Mouse (Mus musculus) urinary bladder, postnatal 10 days (tissue): Measurements from ENCODE around the gene Tmem9b.

Experiments
- DNase-seq: peaks from one replicate; pipeline ENCODE4 v3.0.0; 2022; ENCODE audit warnings: low spot score

Tmem9b gene

GRCm38 (mm10) chr7:109739822-109740370 is 12.8 kb downstream of the Tmem9b start:
- no peak for DNase-seq

GRCm38 (mm10) chr7:109734806-109735205 is 17.9 kb downstream of the Tmem9b start:
- DNase-seq: no peak

GRCm38 (mm10) chr7:109731626-109732025 is 21.0 kb downstream of the Tmem9b start, which contains the start of gene Ascl3:
Gene Ascl3 (minus strand): TSS chr7:109731726.
- no peak for DNase-seq

GRCm38 (mm10) chr7:109723697-109724096 is 29.0 kb downstream of the Tmem9b start, which contains the start of gene BC051019:
Gene BC051019 (minus strand): TSS chr7:109723850.
- no peak for DNase-seq

GRCm38 (mm10) chr7:109723114-109723513 is 29.6 kb downstream of the Tmem9b start:
- no peak for DNase-seq

- no peak for DNase-seq
These were observed 30.1 kb downstream of the Tmem9b start for GRCm38 (mm10) chr7:109722618-109723017.

GRCm38 (mm10) chr7:109719286-109719685 is 33.4 kb downstream of the Tmem9b start:
- no peak for DNase-seq

- no peak for DNase-seq
These were observed 39.2 kb downstream of the Tmem9b start for GRCm38 (mm10) chr7:109713434-109713982.

GRCm38 (mm10) chr7:109712198-109712597 is 40.5 kb downstream of the Tmem9b start:
- no peak for DNase-seq

- DNase-seq: no peak
These were observed 42.6 kb downstream of the Tmem9b start for GRCm38 (mm10) chr7:109710069-109710468.

- no peak for DNase-seq
These were observed 43.7 kb downstream of the Tmem9b start for GRCm38 (mm10) chr7:109708961-109709382.

GRCm38 (mm10) chr7:109707023-109707785 is 45.5 kb downstream of the Tmem9b start:
- no peak for DNase-seq

- no peak for DNase-seq
These were observed 48.2 kb downstream of the Tmem9b start for GRCm38 (mm10) chr7:109704461-109704860.

- DNase-seq: no peak
These were observed 48.7 kb downstream of the Tmem9b start for GRCm38 (mm10) chr7:109704016-109704377.

GRCm38 (mm10) chr7:109703190-109704015 is 49.3 kb downstream of the Tmem9b start, which contains the start of the genes St5 and Akip1:
Gene St5 (minus strand): TSS chr7:109703605.
Gene Akip1 (plus strand): TSS chr7:109703690.
- DNase-seq: peak; percentile 91

- no peak for DNase-seq
These were observed 50.0 kb downstream of the Tmem9b start for GRCm38 (mm10) chr7:109702721-109703120.

GRCm38 (mm10) chr7:109700213-109700612 is 52.5 kb downstream of the Tmem9b start:
- no peak for DNase-seq

GRCm38 (mm10) chr7:109695339-109695726 is 57.3 kb downstream of the Tmem9b start:
- DNase-seq: no peak

- no peak for DNase-seq
These were observed 57.9 kb downstream of the Tmem9b start for GRCm38 (mm10) chr7:109694576-109695338.

- DNase-seq: no peak
These were observed 61.7 kb downstream of the Tmem9b start for GRCm38 (mm10) chr7:109690961-109691360.

- no peak for DNase-seq
These were observed 62.6 kb downstream of the Tmem9b start for GRCm38 (mm10) chr7:109690101-109690500.
